Mouse (Mus musculus) layer of hippocampus, adult 8-10 months (tissue): ENCODE data around the gene Ensa. TPM values are rescaled to one million over a fixed set of nuclear protein-coding genes. Genes with fewer than 3 reads are reported as not detected.
A peak's percentile ranks its signal among the peaks of the same experiment; 100 is the strongest.
"Not testable (repeated sequence)": the region's sequence is repeated elsewhere in the genome, so short reads cannot be mapped to it uniquely, and the experiment has no call there.

Experiments used
- DNase-seq, 2 experiments: peaks; one replicate each; pipeline ENCODE4 v3.0.0; 2022; ENCODE audit warnings: low spot score in 2 of 2
- total RNA-seq, 4 experiments: library from RNA; stranded (reverse); gene quantifications; 2 replicates each; pipeline ENCODE4 v1.2.4; 2022

The Ensa gene
- total RNA-seq, 4 experiments from 2014 or later: 286 to 320 (median 297) TPM

GRCm38 (mm10) chr3:95662724-95663449 is 38.1 kb downstream of the Ensa start:
- DNase-seq: no peak

GRCm38 (mm10) chr3:95663486-95663885 is 38.7 kb downstream of the Ensa start:
- no peak for DNase-seq

GRCm38 (mm10) chr3:95663969-95664608 is 39.3 kb downstream of the Ensa start:
- DNase-seq: no peak

- no peak for DNase-seq
Measured at GRCm38 (mm10) chr3:95664940-95665352, 40.2 kb downstream of the Ensa start.

- DNase-seq: no peak
Measured at GRCm38 (mm10) chr3:95666124-95666844, 41.5 kb downstream of the Ensa start.

GRCm38 (mm10) chr3:95667521-95667920 is 42.7 kb downstream of the Ensa start:
- no peak for DNase-seq

GRCm38 (mm10) chr3:95668026-95668425 is 43.2 kb downstream of the Ensa start:
- DNase-seq: peak; percentile 34 to 41

GRCm38 (mm10) chr3:95668589-95669308 is 44.0 kb downstream of the Ensa start:
- DNase-seq: no peak

GRCm38 (mm10) chr3:95669309-95669665 is 44.5 kb downstream of the Ensa start:
- DNase-seq: no peak

GRCm38 (mm10) chr3:95670419-95670818 is 45.6 kb downstream of the Ensa start:
- not testable (repeated sequence) for DNase-seq

- no peak for DNase-seq
Measured at GRCm38 (mm10) chr3:95671201-95671600, 46.4 kb downstream of the Ensa start.

- no peak for DNase-seq
Measured at GRCm38 (mm10) chr3:95672461-95672860, 47.7 kb downstream of the Ensa start.

GRCm38 (mm10) chr3:95672861-95673706 is 48.3 kb downstream of the Ensa start:
- no peak for DNase-seq

GRCm38 (mm10) chr3:95673707-95674211 is 49.0 kb downstream of the Ensa start:
- DNase-seq: no peak

GRCm38 (mm10) chr3:95674236-95674635 is 49.4 kb downstream of the Ensa start:
- no peak for DNase-seq

GRCm38 (mm10) chr3:95674812-95675211 is 50.0 kb downstream of the Ensa start:
- DNase-seq: no peak

- peak; percentile 34 to 58 for DNase-seq
Measured at GRCm38 (mm10) chr3:95675301-95676092, 50.7 kb downstream of the Ensa start.

- peak; percentile 50 to 57 for DNase-seq
Measured at GRCm38 (mm10) chr3:95676745-95677419, 52.1 kb downstream of the Ensa start.

- no peak for DNase-seq
Measured at GRCm38 (mm10) chr3:95677420-95678090, 52.8 kb downstream of the Ensa start.
